Mouse (Mus musculus) neural tube, embryonic 11.5 days (tissue): ENCODE measurements around the gene Cdkal1. TPM values are rescaled to one million over a fixed set of nuclear protein-coding genes. Genes with fewer than 3 reads are reported as not detected.

ENCODE experiments used
- ATAC-seq: fragments of 200-750 bp; cut with Nextera tagmentation; 2 replicates; pipeline ENCODE4 v1.8.0; 2017; ENCODE audit warnings: moderate number of reproducible peaks, mild to moderate bottlenecking, moderate TSS enrichment, moderate library complexity; ENCODE audit not compliant: insufficient read depth, low FRiP score, low TSS enrichment
- DNase-seq: peaks from one replicate; pipeline ENCODE4 v3.0.0-alpha.2; 2015; ENCODE audit warnings: low spot score
- H3K27ac ChIP-seq: fragments of 300-500 bp; sonication (generic); 2 replicates; pipeline ENCODE4 v1.5.1; 2014; ENCODE audit warnings: low read depth, mild to moderate bottlenecking, low read length
- H3K27me3 ChIP-seq: fragments of 300-500 bp; sonication (generic); 2 replicates; pipeline ENCODE4 v1.6.1; 2014; ENCODE audit warnings: mild to moderate bottlenecking, low read length, mixed read lengths; ENCODE audit not compliant: control insufficient read depth, insufficient read depth
- H3K36me3 ChIP-seq: fragments of 300-500 bp; sonication (generic); 2 replicates; pipeline ENCODE4 v1.6.1; 2014; ENCODE audit warnings: mild to moderate bottlenecking, low read length, moderate library complexity, mixed read lengths; ENCODE audit not compliant: control insufficient read depth, insufficient read depth
- H3K4me1 ChIP-seq: fragments of 300-500 bp; sonication (generic); 2 replicates; pipeline ENCODE4 v1.6.1; 2014; ENCODE audit warnings: low read length, mixed read lengths; ENCODE audit not compliant: control insufficient read depth, insufficient read depth
- H3K4me2 ChIP-seq: fragments of 300-500 bp; sonication (generic); 2 replicates; pipeline ENCODE4 v1.6.1; 2014; ENCODE audit warnings: low read depth, mild to moderate bottlenecking, moderate library complexity
- H3K4me3 ChIP-seq: fragments of 300-500 bp; sonication (generic); 2 replicates; pipeline ENCODE4 v1.5.1; 2014; ENCODE audit warnings: low read depth, low read length
- H3K9ac ChIP-seq: fragments of 300-500 bp; sonication (generic); 2 replicates; pipeline ENCODE4 v1.6.1; 2014; ENCODE audit warnings: mild to moderate bottlenecking, low read length
- H3K9me3 ChIP-seq: fragments of 300-500 bp; sonication (generic); 2 replicates; pipeline ENCODE4 v1.6.1; 2016; ENCODE audit warnings: low read length; ENCODE audit not compliant: control insufficient read depth
- WGBS: fragments of 180-500 bp; shearing (Covaris S2); extraction: QIAGEN DNeasy Blood & Tissue Kit; methylation state at CpG from one replicate; pipeline ENCODE4 v1.1.7; 2014; 5-methylcytosine and 5-hydroxymethylcytosine counted together
- polyA plus RNA-seq: library from polyadenylated mRNA; unstranded; fragments of >200 nt; fragmentation: Nextera tagmentation; extraction: Ambion mirVana; gene quantifications from 2 replicates; pipeline ENCODE4 v1.2.1, GENCODE M21; 2014

Cdkal1 gene
- polyA plus RNA-seq, 1 experiment from 2014 or later = 27.5 TPM

GRCm38 (mm10) chr13:29148616-29149015 lies 706.9 kb downstream of the Cdkal1 start:
- no peak overlapping the region for H3K27ac ChIP-seq
- 87% methylated on average over 9 of the region's 9 CpGs for WGBS
- H3K4me3 ChIP-seq = no peak overlapping the region
- no peaks in the 10 kb centered on the region for H3K9me3 ChIP-seq
- H3K27me3 ChIP-seq = no peaks in the 10 kb centered on the region
- no peak for ATAC-seq
- H3K9ac ChIP-seq = no peak overlapping the region
- H3K36me3 ChIP-seq = no peaks in the 10 kb centered on the region
- no peak overlapping the region for H3K4me2 ChIP-seq
- H3K4me1 ChIP-seq = no peaks in the 10 kb centered on the region
- no peak for DNase-seq

Other genes with a start within 250 kb of the Cdkal1 start
- gene E2f3, start 130.4 kb upstream of the Cdkal1 start, polyA plus RNA-seq = 15.2 and 16.1 TPM in 2 replicates